Mouse (Mus musculus): Measurements from ENCODE around the gene Tmem131.

Tmem131 gene

DNA sequence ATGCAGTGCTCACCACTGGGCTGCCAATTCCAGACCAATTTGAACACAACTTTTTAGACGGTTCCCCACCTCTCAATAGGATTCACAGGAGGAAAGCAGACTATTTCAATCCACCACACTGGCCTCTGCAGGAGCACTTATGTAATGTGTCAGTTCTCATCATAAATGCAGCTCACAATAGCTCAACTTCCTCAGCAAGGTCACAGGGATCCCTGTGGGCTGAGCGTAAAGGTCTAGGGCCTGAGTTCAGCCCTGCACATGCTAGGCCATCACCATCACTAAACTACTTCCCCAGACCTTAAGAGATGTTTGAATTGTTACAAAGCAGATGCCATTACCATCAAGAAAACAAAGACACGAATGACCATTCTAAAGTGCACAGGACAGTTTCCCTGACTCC, 58.9 kb downstream of the Tmem131 start:
- DNase-seq (ENCODE audit: low spot score): no peak

GRCm38 (mm10) chr1:36883805-36884204, 59.7 kb downstream of the Tmem131 start:
- DNase-seq (ENCODE audit: low spot score): no peak

GRCm38 (mm10) chr1:36879154-36879553, 64.3 kb downstream of the Tmem131 start:
- DNase-seq (ENCODE audit: low spot score): no peak

- DNase-seq (ENCODE audit: low spot score): no peak
Observed at GRCm38 (mm10) chr1:36877126-36877525, 66.3 kb downstream of the Tmem131 start.

- no peak for DNase-seq (ENCODE audit: low spot score)
Observed at GRCm38 (mm10) chr1:36874874-36875561, 68.4 kb downstream of the Tmem131 start.

GRCm38 (mm10) chr1:36871238-36871637, 72.2 kb downstream of the Tmem131 start:
- no peak for DNase-seq (ENCODE audit: low spot score)

DNA sequence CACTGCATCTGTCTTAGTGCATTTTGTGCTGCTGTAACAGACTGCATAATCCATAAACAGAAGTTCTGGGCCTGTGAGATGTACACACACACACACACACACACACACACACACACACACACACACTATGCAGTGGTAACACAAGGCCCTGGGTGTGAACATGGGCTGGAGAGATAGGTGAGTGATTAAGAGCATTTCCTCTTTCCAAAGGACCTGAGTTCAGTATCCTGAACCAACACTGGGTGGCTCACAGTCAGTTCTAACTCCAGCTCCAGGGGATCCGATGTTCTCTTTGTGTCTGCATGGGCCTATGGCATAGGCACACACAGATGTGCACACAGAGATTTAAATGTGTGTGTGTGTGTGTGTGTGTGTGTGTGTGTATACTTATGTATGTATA, 72.9 kb downstream of the Tmem131 start:
- DNase-seq (ENCODE audit: low spot score): no peak

GRCm38 (mm10) chr1:36864757-36865156, 78.7 kb downstream of the Tmem131 start:
- DNase-seq (ENCODE audit: low spot score): no peak

GRCm38 (mm10) chr1:36861775-36862174, 81.7 kb downstream of the Tmem131 start:
- DNase-seq (ENCODE audit: low spot score): no peak

- no peak for DNase-seq (ENCODE audit: low spot score)
Observed at GRCm38 (mm10) chr1:36860876-36861275, 82.6 kb downstream of the Tmem131 start.

- no peak for DNase-seq (ENCODE audit: low spot score)
Observed at GRCm38 (mm10) chr1:36860431-36860849, 83.0 kb downstream of the Tmem131 start.

DNA sequence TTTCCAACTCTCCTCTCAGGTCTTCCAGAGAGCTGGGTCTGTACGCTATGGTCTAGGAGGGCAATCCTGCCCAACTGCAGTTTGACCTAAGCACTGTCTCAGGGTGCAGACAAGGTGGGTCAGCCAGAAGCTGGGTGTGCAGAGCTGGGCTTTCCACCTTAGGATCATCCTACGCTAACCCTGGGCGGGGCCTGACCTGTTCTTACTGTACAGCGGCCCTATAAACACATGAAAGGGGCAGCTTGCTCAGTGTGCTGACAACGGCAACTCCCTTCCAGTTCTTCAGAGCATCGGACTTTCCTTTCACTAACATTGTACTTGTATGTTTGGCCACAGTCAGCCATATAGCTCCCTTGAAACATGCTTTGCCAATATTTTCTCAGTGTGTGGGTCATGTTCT, 86.4 kb downstream of the Tmem131 start:
- DNase-seq (ENCODE audit: low spot score): no peak

GRCm38 (mm10) chr1:36854198-36854765, 89.2 kb downstream of the Tmem131 start:
- DNase-seq (ENCODE audit: low spot score): no peak

DNA sequence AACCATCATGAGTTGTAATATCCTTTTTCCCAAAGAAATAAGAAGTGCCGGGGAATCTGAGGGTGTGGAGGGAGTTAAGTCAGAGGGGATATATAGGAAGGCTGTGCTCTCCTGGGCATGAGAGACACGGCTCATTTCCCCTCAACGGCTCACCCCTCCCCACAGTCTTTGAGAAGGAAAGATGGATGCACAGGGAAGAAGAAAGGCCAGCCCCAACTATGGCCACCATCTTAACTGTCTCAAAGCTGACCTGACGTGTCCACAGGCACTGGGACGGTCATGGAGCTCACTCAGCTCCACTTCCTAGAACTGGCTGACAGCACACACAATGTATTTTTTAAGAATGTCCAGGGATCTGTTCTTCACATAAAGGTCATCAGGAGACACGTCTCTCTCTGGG, 91.4 kb downstream of the Tmem131 start:
- no peak for DNase-seq (ENCODE audit: low spot score)

DNA sequence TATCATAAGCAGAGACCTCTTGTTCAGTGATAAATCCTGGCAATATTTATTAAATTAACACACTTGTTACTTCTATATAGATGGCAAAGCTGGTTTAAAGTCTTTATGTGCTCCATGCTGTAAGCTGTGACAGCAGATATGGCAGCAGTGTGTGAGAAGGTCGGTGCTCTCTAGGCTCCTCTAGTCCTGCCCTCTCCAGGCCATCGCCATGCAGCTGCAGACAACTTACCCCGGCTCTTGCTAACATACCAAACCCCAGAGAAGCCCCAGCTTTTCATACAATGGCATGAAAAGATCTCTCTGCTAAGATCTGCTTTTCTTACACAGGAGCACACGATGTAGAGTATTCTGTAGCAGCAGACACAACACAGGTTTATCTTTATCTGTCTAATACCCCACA, 92.1 kb downstream of the Tmem131 start:
- DNase-seq (ENCODE audit: low spot score): no peak

DNA sequence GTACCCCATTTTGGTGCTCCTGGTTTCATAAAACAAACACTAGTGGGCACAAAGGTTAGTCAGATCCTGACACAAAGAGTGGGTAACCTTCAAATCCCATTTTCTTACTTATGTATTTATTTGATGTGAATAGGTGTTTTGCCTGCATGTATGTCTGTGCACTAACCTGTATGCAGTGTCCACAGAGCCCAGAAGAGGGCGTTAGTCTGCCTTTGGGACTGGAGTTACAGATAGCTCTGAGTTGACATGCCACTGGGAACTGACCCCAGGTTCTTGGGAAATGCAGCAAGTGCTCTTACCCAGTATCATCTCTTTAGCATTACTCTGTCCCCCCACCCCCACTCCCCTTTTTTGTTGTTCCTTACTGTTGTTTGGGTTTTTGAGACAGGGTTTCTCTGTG, 95.4 kb downstream of the Tmem131 start:
- no peak for DNase-seq (ENCODE audit: low spot score)

DNA sequence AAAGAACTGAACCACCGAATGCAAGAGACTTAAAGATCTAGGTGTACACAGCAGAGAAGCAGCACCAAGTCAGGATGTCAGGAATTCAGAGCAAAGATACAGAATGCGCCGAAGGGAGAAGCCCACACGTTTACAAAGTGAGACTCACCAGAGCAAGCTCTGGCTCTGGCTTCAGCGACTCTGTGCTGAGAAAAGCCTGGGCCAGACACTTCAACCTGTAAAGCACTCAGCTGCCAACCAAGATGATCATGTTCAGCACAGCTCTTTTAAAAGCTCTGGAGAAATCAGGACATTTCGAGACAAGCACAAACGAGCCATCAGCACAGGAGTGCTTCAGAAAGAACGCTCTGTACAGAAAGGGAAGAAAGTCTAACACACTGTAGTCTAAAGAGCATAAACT, 96.2 kb downstream of the Tmem131 start:
- DNase-seq (ENCODE audit: low spot score): no peak

DNA sequence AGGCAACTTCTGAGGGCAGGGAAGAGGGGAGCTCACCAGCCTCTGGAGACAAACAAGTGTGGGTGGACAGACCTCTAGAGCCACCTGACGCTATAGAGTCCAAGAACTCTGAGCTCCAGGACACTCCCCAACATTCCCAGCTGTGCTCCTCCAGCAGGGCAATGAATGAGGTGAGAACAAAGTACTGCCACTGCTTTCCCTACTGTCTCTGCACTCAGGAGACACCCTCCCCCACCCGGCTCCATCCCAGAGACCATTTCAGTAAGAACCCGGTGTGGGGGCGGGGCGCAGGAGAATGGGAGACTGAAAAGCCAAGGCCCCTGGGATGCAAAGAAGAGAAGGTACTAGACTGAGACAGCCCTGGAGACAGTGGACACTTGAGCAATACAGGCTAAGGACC, 98.4 kb downstream of the Tmem131 start:
- no peak for DNase-seq (ENCODE audit: low spot score)

- no peak for DNase-seq (ENCODE audit: low spot score)
Observed at GRCm38 (mm10) chr1:36841806-36842205, 101.7 kb downstream of the Tmem131 start.

DNA sequence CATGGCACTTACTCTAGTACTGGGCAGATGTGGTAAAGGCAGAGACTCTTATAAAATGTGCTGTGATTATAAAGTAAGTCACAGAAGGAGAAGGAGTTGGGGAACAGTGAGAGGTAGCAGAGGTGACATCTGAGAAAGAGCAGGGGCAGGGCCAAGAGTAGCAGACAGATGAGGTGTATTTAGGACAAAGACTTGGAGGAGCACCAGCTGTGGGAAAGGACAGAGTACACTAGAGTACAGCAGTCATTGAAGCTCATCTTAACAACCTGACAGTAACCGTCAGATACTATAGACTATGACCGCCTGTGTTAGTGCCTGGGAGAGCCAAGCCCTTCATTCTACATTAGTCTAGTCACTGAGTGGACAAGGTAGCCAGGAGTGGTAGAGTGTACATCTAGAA, 102.5 kb downstream of the Tmem131 start:
- no peak for DNase-seq (ENCODE audit: low spot score)

DNA sequence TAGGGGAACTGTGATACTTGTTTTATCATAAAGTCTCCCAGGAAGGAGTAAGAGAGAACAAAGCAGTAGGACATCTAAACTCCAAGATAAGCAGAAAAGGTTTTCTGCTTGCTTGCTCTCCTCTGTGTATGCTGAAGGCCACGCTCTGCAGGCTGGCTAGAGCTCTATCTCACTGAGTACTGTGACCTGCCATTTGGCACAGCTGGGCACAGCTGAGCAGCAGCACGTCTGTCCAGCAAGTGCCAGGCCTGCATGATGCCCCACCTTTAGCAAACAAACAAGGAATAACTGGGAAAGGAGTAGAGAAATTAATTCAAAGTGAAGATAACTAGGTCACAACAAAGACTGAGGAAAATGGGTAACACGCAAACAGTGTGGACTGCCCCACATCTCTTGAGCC, 103.6 kb downstream of the Tmem131 start:
- no peak for DNase-seq (ENCODE audit: low spot score)

- no peak for DNase-seq (ENCODE audit: low spot score)
Observed at GRCm38 (mm10) chr1:36836274-36836954, 107.1 kb downstream of the Tmem131 start.

- no peak for DNase-seq (ENCODE audit: low spot score)
Observed at GRCm38 (mm10) chr1:36835593-36835992, 107.9 kb downstream of the Tmem131 start.

- no peak for DNase-seq (ENCODE audit: low spot score)
Observed at GRCm38 (mm10) chr1:36834090-36834489, 109.4 kb downstream of the Tmem131 start.

Data from ovary, adult 18-20 months (tissue).